Mouse (Mus musculus) lung, postnatal 25 days (tissue): ENCODE results near the gene Chpt1.

Experiments used
- DNase-seq: peaks from one replicate; pipeline ENCODE4 v3.0.0; 2022; ENCODE audit warnings: low spot score

The Chpt1 gene

GRCm38 (mm10) chr10:88404220-88404619 is 99.7 kb downstream of the Chpt1 start:
- no peak for DNase-seq

- no peak for DNase-seq
Observed at GRCm38 (mm10) chr10:88403021-88403420, 100.9 kb downstream of the Chpt1 start.
